Mouse (Mus musculus): Measurements from ENCODE around the gene Nup107. TPM values are rescaled to one million over a fixed set of nuclear protein-coding genes. Genes with fewer than 3 reads are reported as not detected.

Nup107 gene
- 89.7 TPM for polyA plus RNA-seq (2014; fragmentation: Illumina TruSeq; extraction: RNeasy Lipid Tissue Mini Kit (QIAGEN cat#74804))

GRCm38 (mm10) chr10:117792141-117793091 is at the start of gene Nup107:
TSS of gene Nup107 (minus strand) at chr10:117792705.

DNA sequence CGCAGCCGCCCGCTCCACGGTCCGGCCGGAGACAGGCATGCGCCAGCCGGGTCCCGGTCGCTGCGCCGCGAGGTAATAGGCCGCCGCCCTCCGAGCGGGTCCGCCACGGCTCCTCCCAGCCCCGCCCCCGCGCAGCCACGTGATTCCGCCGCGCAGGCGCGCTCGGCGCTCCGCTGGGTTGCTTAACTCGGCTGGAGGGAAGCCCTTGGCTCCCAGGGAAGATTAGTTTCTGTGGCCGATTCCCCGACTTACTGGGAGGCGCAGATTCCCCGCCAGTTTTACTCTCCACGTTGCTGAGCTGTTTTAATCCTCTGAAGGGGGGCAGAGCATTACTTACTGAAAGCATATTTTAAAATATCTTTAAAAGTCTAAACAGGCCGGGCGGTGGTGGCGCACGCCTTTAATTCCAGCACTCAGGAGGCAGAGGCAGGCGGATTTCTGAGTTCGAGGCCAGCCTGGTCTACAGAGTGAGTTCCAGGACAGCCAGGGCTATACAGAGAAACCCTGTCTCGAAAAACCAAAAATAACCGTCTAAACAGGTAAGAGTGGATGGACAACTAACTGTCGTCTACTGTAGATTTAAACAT is 46.1 kb downstream of the Nup107 start, which contains the start of gene Slc35e3:
Gene Slc35e3 (minus strand): TSS at position 69 of the 587 bp plus-strand sequence.

DNA sequence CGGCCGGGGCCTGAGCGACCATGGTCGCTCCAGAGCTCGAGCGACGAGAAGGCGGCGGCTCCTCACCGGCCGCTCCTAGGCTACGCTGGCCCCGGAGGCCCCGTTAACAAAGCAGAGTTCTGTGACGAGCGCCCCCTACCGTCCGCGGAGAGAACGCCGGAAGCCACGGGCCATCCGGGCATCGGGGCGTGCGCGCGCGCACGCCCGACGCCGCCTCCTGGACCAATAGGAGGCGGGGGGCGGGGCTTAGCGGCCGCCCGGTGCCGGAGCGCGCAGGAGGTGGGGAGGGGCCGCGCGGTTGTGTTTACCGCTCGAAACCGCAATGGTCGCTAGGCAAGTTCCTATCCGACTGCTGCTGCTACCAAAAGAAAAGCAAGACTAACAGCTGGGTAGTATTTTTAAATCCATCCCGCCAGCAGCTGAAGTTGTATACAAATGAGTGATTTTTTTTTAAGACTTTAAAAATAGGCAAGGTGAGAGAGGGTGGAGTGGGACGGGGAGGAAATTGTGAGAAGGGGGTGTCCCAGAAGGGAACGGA is 81.8 kb downstream of the Nup107 start, which contains the start of gene Mdm2:
Gene Mdm2 (minus strand): TSS at position 155 of the 538 bp plus-strand sequence.

Other genes starting within 250 kb of the Nup107 start
- 1.8 TPM for gene Cpm, start 163.2 kb downstream of the Nup107 start, polyA plus RNA-seq (2014; fragmentation: Illumina TruSeq; extraction: RNeasy Lipid Tissue Mini Kit (QIAGEN cat#74804))
- 57.4 TPM for gene Mdm2, start 81.9 kb downstream of the Nup107 start, polyA plus RNA-seq (2014; fragmentation: Illumina TruSeq; extraction: RNeasy Lipid Tissue Mini Kit (QIAGEN cat#74804))
- 16.8 TPM for gene Slc35e3, start 46.3 kb downstream of the Nup107 start, polyA plus RNA-seq (2014; fragmentation: Illumina TruSeq; extraction: RNeasy Lipid Tissue Mini Kit (QIAGEN cat#74804))
- 593 TPM for gene Rap1b, start 53.3 kb upstream of the Nup107 start, polyA plus RNA-seq (2014; fragmentation: Illumina TruSeq; extraction: RNeasy Lipid Tissue Mini Kit (QIAGEN cat#74804))

Measured in ovary, adult 10 weeks (tissue).